Mouse (Mus musculus) erythroblast, embryonic 14.5 days (primary cell): ENCODE measurements around the gene Wnk1.

Experiments used
- GATA1 ChIP-seq: IDR thresholded peaks from 2 replicates; pipeline ENCODE4 v1.6.1; 2012; ENCODE audit warnings: low read length, inconsistent platforms, mixed read lengths
- TAL1 ChIP-seq: IDR thresholded peaks from 3 replicates; pipeline ENCODE4 v1.6.1; 2012; ENCODE audit warnings: low read length, inconsistent platforms, mixed read lengths

DNA sequence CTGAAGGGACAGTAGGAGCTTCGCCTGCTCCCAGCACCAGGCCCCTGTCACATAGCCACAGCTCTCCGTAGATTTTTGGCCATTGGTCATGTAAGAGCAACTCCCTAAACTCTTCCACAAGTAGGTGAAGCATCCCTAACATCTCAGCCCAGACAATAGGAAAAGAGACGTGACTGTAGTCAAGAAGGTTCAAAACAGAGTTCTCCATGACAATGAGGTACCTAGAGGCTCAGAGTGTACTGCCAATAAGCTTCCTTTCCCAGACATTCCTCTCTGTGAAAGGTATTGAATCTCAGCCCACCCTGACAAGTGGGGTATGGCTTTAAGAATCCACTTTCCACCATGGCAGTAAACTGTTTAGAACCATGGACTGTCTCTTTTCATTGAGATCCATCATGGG lies 31.1 kb upstream of the Wnk1 start:
- TF ChIP-seq GATA1, result no peak
- no peak for TF ChIP-seq TAL1
